Mouse (Mus musculus) NIH3T3 (cell line): Measurements from ENCODE around the gene Adtrp.
A peak's percentile ranks its signal among the peaks of the same experiment; 100 is the strongest.

ENCODE experiments used
- DNase-seq: peaks from one replicate; pipeline ENCODE4 v3.0.0-alpha.2; 2012; ENCODE audit warnings: low read depth

The Adtrp gene

GRCm38 (mm10) chr13:41779603-41780180 lies 67.8 kb downstream of the Adtrp start:
- DNase-seq: no peak

- DNase-seq: no peak
Observed at GRCm38 (mm10) chr13:41773812-41774376, 73.6 kb downstream of the Adtrp start.

GRCm38 (mm10) chr13:41771061-41771460 lies 76.4 kb downstream of the Adtrp start:
- no peak for DNase-seq

- DNase-seq: no peak
Observed at GRCm38 (mm10) chr13:41767941-41768340, 79.5 kb downstream of the Adtrp start.

- DNase-seq: no peak
Observed at GRCm38 (mm10) chr13:41761986-41762385, 85.5 kb downstream of the Adtrp start.

GRCm38 (mm10) chr13:41760484-41760883 lies 87.0 kb downstream of the Adtrp start:
- DNase-seq: no peak

GRCm38 (mm10) chr13:41758550-41759465 lies 88.7 kb downstream of the Adtrp start:
- DNase-seq: no peak

GRCm38 (mm10) chr13:41753114-41753513 lies 94.4 kb downstream of the Adtrp start:
- DNase-seq: no peak

- peak; percentile 59 for DNase-seq
Observed at GRCm38 (mm10) chr13:41750481-41750880, 97.0 kb downstream of the Adtrp start.

- DNase-seq: peak; percentile 56
Observed at GRCm38 (mm10) chr13:41748866-41749265, 98.6 kb downstream of the Adtrp start.

GRCm38 (mm10) chr13:41747691-41748090 lies 99.8 kb downstream of the Adtrp start:
- no peak for DNase-seq

GRCm38 (mm10) chr13:41746971-41747615 lies 100.4 kb downstream of the Adtrp start:
- peak; percentile 70 for DNase-seq

- no peak for DNase-seq
Observed at GRCm38 (mm10) chr13:41740456-41741085, 106.9 kb downstream of the Adtrp start.

GRCm38 (mm10) chr13:41737628-41738309 lies 109.7 kb downstream of the Adtrp start:
- no peak for DNase-seq

- DNase-seq: no peak
Observed at GRCm38 (mm10) chr13:41729660-41730059, 117.8 kb downstream of the Adtrp start.

GRCm38 (mm10) chr13:41727803-41728202 lies 119.7 kb downstream of the Adtrp start:
- DNase-seq: no peak

- DNase-seq: no peak
Observed at GRCm38 (mm10) chr13:41719331-41719730, 128.2 kb downstream of the Adtrp start.

GRCm38 (mm10) chr13:41718051-41718450 lies 129.4 kb downstream of the Adtrp start:
- no peak for DNase-seq
